Mouse (Mus musculus) kidney, postnatal 4 days (tissue): ENCODE measurements around the gene Phb2.
"Not testable (repeated sequence)": the region's sequence is repeated elsewhere in the genome, so short reads cannot be mapped to it uniquely, and the experiment has no call there.

Source experiments
- DNase-seq, 2 experiments: peaks; one replicate each; pipeline ENCODE4 v3.0.0; 2021; ENCODE audit warnings: mixed read lengths in 2 of 2

Phb2 gene

GRCm38 (mm10) chr6:124711824-124712782, at the start of gene Phb2, which contains the start of gene Emg1:
Phb2 (plus strand) TSS chr6:124712336.
Emg1 (minus strand) TSS chr6:124712178.
- peak; percentile 99 for DNase-seq

DNA sequence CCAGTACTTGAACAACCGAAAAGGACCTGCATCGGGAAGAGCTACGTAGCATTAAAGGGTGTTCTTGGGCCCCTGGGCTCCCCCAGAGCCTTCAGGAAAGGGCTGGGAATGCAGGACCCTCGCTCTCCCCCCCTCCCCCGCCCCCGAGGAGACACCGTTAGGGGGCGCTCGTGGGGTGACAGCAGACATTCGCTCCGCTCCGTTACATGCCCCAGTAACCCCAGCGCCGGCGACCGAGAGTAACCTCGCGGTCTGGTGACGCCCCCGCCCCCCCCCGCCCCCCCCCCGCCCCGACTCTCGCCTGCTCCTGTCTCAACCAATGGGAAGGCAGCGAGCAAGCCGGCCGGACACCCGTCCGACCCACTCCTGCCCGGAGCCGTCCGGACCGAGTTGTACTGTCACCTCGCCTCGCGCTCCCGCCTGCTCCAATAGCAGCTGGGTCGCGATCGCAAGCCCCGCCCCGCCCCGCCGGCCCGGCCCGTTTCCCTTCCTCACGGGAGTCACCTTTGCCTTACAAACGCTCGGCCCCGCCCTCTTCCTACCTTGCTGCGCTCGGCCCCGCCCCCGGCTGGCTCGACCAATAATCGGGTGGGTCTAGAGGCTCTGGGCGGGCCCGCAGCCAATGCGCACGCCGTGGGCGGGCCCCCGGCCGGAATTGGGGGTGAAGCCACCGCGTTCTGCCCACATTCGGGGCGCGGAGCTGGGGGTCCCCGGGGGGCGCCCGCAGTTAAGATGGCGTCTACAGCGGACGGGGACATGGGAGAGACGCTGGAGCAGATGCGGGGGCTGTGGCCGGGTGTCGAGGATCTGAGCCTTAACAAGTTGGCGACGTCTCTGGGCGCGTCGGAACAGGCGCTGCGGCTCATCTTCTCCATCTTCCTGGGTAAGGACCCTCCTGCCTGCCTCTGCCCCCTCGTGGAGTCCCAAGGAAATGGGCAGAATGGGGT, 49.4 kb upstream of the Phb2 start, which contains the start of gene Lpcat3:
Gene Lpcat3 (plus strand): TSS at position 551 of the 947 bp plus-strand sequence.
- DNase-seq, result peak; percentile 99 to 100

- DNase-seq, result no peak
Observed at GRCm38 (mm10) chr6:124663424-124663795, 48.7 kb upstream of the Phb2 start.

DNA sequence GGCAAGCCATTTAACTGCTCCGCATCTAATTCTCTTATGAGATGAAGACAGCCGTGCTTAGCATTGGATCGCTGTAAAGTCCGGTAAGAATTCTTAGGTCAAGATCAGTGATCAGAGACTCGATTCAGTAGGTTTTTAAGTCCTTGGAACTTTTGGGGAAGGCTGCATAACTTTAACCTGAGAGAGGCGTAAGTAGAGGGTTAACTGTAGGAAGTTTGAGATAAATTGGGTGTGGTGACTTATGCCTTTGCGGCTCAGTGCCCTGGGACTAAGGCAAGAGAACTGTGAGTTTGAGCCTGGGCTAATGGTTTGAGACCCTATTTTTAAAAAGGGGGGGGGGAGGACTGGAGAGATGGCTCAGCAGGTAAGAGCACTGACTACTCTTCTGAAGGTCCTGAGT, 47.9 kb upstream of the Phb2 start:
- DNase-seq, result no peak

DNA sequence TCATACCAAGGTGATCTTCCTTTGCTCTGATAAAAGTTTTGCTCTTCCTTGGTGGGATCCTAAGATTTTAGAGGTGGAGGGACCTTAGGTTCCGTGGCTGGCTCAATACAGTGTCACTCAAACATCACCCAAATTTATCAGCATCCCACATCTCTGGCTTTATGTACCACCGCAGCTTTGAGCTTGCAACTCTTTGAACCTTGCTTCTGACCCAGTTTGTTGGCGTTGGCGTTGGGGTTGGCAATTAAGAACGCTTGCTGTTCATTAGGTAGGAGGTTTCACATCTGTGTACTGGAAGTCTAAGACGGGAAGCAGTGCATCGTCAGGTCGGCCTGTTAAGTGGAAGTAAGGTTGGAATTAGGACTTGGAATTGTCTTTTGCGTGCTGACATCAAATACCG, 47.1 kb upstream of the Phb2 start:
- no peak for DNase-seq

GRCm38 (mm10) chr6:124669234-124669859, 42.8 kb upstream of the Phb2 start:
- no peak for DNase-seq

DNA sequence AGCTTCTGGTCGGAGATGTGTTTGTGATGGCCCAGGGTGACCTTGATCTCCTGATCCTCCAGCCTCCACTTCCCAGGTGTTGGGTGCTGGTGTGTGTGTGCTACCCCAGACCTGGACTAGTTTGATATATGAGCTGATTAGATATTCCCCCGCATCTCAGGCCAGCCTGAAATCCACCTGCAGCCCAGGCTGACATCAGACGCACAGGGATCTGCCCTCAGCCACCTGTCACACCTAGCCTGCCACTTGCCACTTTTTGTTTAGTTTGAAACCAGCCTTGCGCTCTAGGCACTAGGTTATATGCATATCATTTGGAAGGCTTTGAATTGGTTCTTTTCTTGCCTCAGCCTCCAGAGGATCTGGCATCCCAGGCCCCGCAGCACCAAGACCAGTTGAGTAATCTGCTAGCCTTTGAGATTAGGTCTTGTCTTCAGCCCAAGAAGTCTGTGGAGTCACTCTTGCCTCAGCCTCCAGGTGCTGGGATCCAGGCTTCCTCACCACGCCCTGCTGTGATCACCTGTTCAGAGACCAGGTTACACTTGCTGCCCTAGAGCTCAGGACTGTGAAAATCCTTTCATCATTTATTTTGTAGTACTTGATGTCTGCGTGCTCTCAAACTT, 41.7 kb upstream of the Phb2 start:
- DNase-seq, result no peak

DNA sequence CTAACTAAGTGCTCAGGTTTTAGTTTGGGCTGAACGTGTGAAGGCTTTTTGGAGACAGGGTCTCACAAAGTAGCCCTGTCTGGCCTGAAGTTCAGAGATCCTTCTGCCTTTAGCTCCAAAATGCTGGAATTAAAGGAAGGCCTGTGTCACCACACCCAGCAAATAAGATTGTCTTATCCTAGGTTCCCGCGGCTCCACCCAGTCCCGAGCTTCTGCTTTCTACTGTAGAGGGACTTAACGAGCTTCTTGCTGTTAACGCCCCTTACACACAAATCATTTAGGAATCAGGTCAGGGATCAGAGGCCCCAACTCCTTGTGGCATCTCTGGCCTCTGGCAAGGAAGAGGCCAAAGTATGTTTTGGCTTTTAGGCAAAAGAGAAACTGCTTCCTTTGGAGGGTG, 40.0 kb upstream of the Phb2 start:
- DNase-seq, result no peak

- DNase-seq, result no peak
Observed at GRCm38 (mm10) chr6:124673619-124674018, 38.5 kb upstream of the Phb2 start.

GRCm38 (mm10) chr6:124674591-124674990, 37.5 kb upstream of the Phb2 start:
- DNase-seq, result no peak

- no peak for DNase-seq
Observed at GRCm38 (mm10) chr6:124676171-124676570, 36.0 kb upstream of the Phb2 start.

- no peak for DNase-seq
Observed at GRCm38 (mm10) chr6:124678769-124679168, 33.4 kb upstream of the Phb2 start.

- no peak for DNase-seq
Observed at GRCm38 (mm10) chr6:124679486-124679885, 32.6 kb upstream of the Phb2 start.

- not testable (repeated sequence) for DNase-seq
Observed at GRCm38 (mm10) chr6:124682291-124682690, 29.8 kb upstream of the Phb2 start.

DNA sequence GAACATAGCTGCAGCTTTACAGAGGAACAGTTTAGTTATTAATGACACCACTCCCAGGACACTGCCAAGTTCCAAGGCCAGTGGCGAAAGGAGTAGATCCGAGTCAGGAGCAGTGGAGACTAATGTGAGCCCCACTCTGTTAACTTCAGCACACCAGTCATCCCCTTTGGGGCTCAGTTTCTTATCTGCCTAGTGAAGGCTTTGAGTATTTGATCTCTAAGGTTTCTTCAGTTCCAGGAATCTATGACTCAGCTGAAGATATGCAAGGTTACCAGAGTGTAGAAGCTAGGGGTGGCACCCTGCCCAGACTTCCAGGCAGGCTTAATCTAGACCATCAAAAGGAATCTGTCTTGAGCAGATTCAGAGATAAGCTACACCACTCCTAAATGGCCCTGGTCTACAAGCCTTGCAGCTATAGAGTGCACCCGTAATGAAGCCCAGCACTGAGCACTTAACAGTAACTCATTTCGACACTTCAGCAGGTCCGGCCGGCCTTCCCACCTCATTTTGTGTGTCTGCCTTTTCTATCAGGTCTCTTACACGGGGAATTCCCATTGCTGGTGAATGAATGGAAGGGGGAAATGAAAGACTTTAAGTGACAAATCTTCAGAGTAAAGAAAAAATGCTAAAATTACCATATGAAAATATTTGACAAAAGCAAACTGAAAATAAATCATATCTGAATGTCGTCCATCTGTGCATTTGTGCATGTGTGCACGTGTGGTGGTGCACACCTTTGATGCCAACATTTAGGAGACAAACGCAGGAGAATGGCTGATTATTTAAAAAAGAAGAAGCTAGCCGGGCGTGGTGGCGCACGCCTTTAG, 28.3 kb upstream of the Phb2 start:
- DNase-seq, result peak; percentile 56 to 75

- no peak for DNase-seq
Observed at GRCm38 (mm10) chr6:124685606-124686386, 26.3 kb upstream of the Phb2 start.

- DNase-seq, result not testable (repeated sequence)
Observed at GRCm38 (mm10) chr6:124686644-124687043, 25.5 kb upstream of the Phb2 start.

DNA sequence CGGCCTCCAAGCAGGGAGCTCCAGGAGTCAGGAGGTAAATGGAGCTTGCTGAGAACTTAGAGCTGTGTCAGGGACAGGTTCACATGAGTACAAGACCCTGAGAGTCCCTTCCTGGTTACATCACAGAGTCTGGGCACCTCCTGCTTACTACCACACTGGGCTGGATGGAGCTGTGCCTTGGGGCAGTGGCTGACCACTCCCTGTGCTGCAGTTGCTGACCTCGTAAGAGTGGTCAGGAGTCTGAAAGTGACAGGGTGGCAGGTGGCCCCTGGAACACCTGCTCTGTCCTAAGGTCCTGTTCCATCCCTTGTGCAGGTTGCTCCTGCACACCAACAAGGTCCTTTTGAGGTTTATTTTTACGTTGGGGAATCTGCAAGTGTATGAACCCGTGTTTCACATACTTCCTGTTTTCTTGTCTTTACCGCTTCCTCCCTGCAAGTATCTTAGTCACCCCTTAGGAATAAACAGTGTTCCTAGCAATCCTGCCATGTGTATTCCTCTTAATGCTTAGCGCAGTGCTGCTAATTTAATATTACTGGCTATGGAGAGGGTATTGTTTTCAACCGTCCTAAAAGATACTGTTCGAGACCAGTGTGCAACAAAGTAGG, 23.9 kb upstream of the Phb2 start:
- no peak for DNase-seq

- no peak for DNase-seq
Observed at GRCm38 (mm10) chr6:124689011-124689410, 23.1 kb upstream of the Phb2 start.

GRCm38 (mm10) chr6:124690517-124690916, 21.6 kb upstream of the Phb2 start:
- DNase-seq, result no peak
